Mouse (Mus musculus): Measurements from ENCODE around the gene Dync1li1. TPM values are rescaled to one million over a fixed set of nuclear protein-coding genes. Genes with fewer than 3 reads are reported as not detected.

Dync1li1 gene
- polyA plus RNA-seq, 1 experiment from 2014 or later = 65.6 TPM

GRCm38 (mm10) chr9:114650938-114651634 lies 37.5 kb upstream of the Dync1li1 start:
- WGBS = 67% methylated on average over 21 of the region's 21 CpGs
- no peak for ATAC-seq (ENCODE audit: insufficient number of reproducible peaks, low FRiP score, low TSS enrichment, low read depth)
- no peaks in the 10 kb centered on the region for H3K4me1 ChIP-seq (ENCODE audit: control insufficient read depth, insufficient read depth, low read length)
- H3K27me3 ChIP-seq (ENCODE audit: control insufficient read depth, insufficient read depth, low read length) = no peaks in the 10 kb centered on the region
- H3K4me2 ChIP-seq (ENCODE audit: low read depth, severe bottlenecking) = no peak overlapping the region
- DNase-seq (ENCODE audit: low spot score) = no peak
- H3K9ac ChIP-seq (ENCODE audit: low read length) = no peak overlapping the region
- no peaks in the 10 kb centered on the region for H3K36me3 ChIP-seq (ENCODE audit: control insufficient read depth, insufficient read depth, low read length)
- H3K27ac ChIP-seq (replicated peaks; ENCODE audit: low read depth, low read length) = no peak overlapping the region
- no peaks in the 10 kb centered on the region for H3K9me3 ChIP-seq (ENCODE audit: control insufficient read depth, low read length)
- H3K4me3 ChIP-seq (ENCODE audit: low read depth, low read length) = no peak overlapping the region

- Histone ChIP-seq H3K4me1 (ENCODE audit: control insufficient read depth, insufficient read depth, low read length) (no peaks in the 10 kb centered on the region), H3K9me3 (ENCODE audit: control insufficient read depth, low read length) (no peaks in the 10 kb centered on the region), H3K27me3 (ENCODE audit: control insufficient read depth, insufficient read depth, low read length) (no peaks in the 10 kb centered on the region), H3K27ac (replicated peaks; ENCODE audit: low read depth, low read length) (no peak overlapping the region), H3K4me3 (ENCODE audit: low read depth, low read length) (no peak overlapping the region), H3K4me2 (ENCODE audit: low read depth, severe bottlenecking) (no peak overlapping the region), H3K36me3 (ENCODE audit: control insufficient read depth, insufficient read depth, low read length) (no peaks in the 10 kb centered on the region), H3K9ac (ENCODE audit: low read length) (no peak overlapping the region)
- WGBS = 92% methylated on average over 4 of the region's 4 CpGs
- ATAC-seq (ENCODE audit: insufficient number of reproducible peaks, low FRiP score, low TSS enrichment, low read depth) = no peak
- no peak for DNase-seq (ENCODE audit: low spot score)
These were observed 33.2 kb upstream of the Dync1li1 start for GRCm38 (mm10) chr9:114655356-114655755.

- no peak overlapping the region for H3K9ac ChIP-seq (ENCODE audit: low read length)
- no peaks in the 10 kb centered on the region for H3K27me3 ChIP-seq (ENCODE audit: control insufficient read depth, insufficient read depth, low read length)
- no peak for DNase-seq (ENCODE audit: low spot score)
- no peaks in the 10 kb centered on the region for H3K4me1 ChIP-seq (ENCODE audit: control insufficient read depth, insufficient read depth, low read length)
- H3K27ac ChIP-seq (replicated peaks; ENCODE audit: low read depth, low read length) = no peak overlapping the region
- H3K9me3 ChIP-seq (ENCODE audit: control insufficient read depth, low read length) = no peaks in the 10 kb centered on the region
- H3K4me3 ChIP-seq (ENCODE audit: low read depth, low read length) = no peak overlapping the region
- no peak for ATAC-seq (ENCODE audit: insufficient number of reproducible peaks, low FRiP score, low TSS enrichment, low read depth)
- H3K36me3 ChIP-seq (ENCODE audit: control insufficient read depth, insufficient read depth, low read length) = no peaks in the 10 kb centered on the region
- WGBS = 78% methylated on average over 3 of the region's 3 CpGs
- no peak overlapping the region for H3K4me2 ChIP-seq (ENCODE audit: low read depth, severe bottlenecking)
These were observed 31.9 kb upstream of the Dync1li1 start for GRCm38 (mm10) chr9:114656701-114657100.

GRCm38 (mm10) chr9:114660506-114660905 lies 28.1 kb upstream of the Dync1li1 start:
- H3K4me3 ChIP-seq (ENCODE audit: low read depth, low read length) = no peak overlapping the region
- no peaks in the 10 kb centered on the region for H3K27me3 ChIP-seq (ENCODE audit: control insufficient read depth, insufficient read depth, low read length)
- no peak overlapping the region for H3K4me2 ChIP-seq (ENCODE audit: low read depth, severe bottlenecking)
- no peaks in the 10 kb centered on the region for H3K9me3 ChIP-seq (ENCODE audit: control insufficient read depth, low read length)
- H3K9ac ChIP-seq (ENCODE audit: low read length) = no peak overlapping the region
- DNase-seq (ENCODE audit: low spot score) (no peak), ATAC-seq (ENCODE audit: insufficient number of reproducible peaks, low FRiP score, low TSS enrichment, low read depth) (no peak)
- H3K27ac ChIP-seq (replicated peaks; ENCODE audit: low read depth, low read length) = no peak overlapping the region
- 91% methylated on average over 6 of the region's 6 CpGs for WGBS
- H3K4me1 ChIP-seq (ENCODE audit: control insufficient read depth, insufficient read depth, low read length) = no peaks in the 10 kb centered on the region
- H3K36me3 ChIP-seq (ENCODE audit: control insufficient read depth, insufficient read depth, low read length) = no peaks in the 10 kb centered on the region

GRCm38 (mm10) chr9:114660983-114661382 lies 27.6 kb upstream of the Dync1li1 start:
- Histone ChIP-seq H3K9me3 (ENCODE audit: control insufficient read depth, low read length) (no peaks in the 10 kb centered on the region), H3K27me3 (ENCODE audit: control insufficient read depth, insufficient read depth, low read length) (no peaks in the 10 kb centered on the region), H3K4me2 (ENCODE audit: low read depth, severe bottlenecking) (no peak overlapping the region), H3K27ac (replicated peaks; ENCODE audit: low read depth, low read length) (no peak overlapping the region), H3K36me3 (ENCODE audit: control insufficient read depth, insufficient read depth, low read length) (no peaks in the 10 kb centered on the region), H3K4me1 (ENCODE audit: control insufficient read depth, insufficient read depth, low read length) (no peaks in the 10 kb centered on the region), H3K4me3 (ENCODE audit: low read depth, low read length) (no peak overlapping the region), H3K9ac (ENCODE audit: low read length) (no peak overlapping the region)
- ATAC-seq (ENCODE audit: insufficient number of reproducible peaks, low FRiP score, low TSS enrichment, low read depth) (no peak), DNase-seq (ENCODE audit: low spot score) (no peak)
- WGBS = 81% methylated on average over 6 of the region's 6 CpGs

GRCm38 (mm10) chr9:114661991-114662390 lies 26.6 kb upstream of the Dync1li1 start:
- no peak overlapping the region for H3K4me2 ChIP-seq (ENCODE audit: low read depth, severe bottlenecking)
- ATAC-seq (ENCODE audit: insufficient number of reproducible peaks, low FRiP score, low TSS enrichment, low read depth) (no peak), DNase-seq (ENCODE audit: low spot score) (no peak)
- no peak overlapping the region for H3K9ac ChIP-seq (ENCODE audit: low read length)
- no peaks in the 10 kb centered on the region for H3K27me3 ChIP-seq (ENCODE audit: control insufficient read depth, insufficient read depth, low read length)
- H3K4me3 ChIP-seq (ENCODE audit: low read depth, low read length) = no peak overlapping the region
- WGBS = 51% methylated on average over 7 of the region's 7 CpGs
- H3K36me3 ChIP-seq (ENCODE audit: control insufficient read depth, insufficient read depth, low read length) = no peaks in the 10 kb centered on the region
- H3K9me3 ChIP-seq (ENCODE audit: control insufficient read depth, low read length) = no peaks in the 10 kb centered on the region
- no peaks in the 10 kb centered on the region for H3K4me1 ChIP-seq (ENCODE audit: control insufficient read depth, insufficient read depth, low read length)
- no peak overlapping the region for H3K27ac ChIP-seq (replicated peaks; ENCODE audit: low read depth, low read length)

GRCm38 (mm10) chr9:114663782-114664181 lies 24.8 kb upstream of the Dync1li1 start:
- Histone ChIP-seq H3K9me3 (ENCODE audit: control insufficient read depth, low read length) (no peaks in the 10 kb centered on the region), H3K9ac (ENCODE audit: low read length) (no peak overlapping the region), H3K27me3 (ENCODE audit: control insufficient read depth, insufficient read depth, low read length) (no peaks in the 10 kb centered on the region), H3K36me3 (ENCODE audit: control insufficient read depth, insufficient read depth, low read length) (no peaks in the 10 kb centered on the region), H3K4me3 (ENCODE audit: low read depth, low read length) (no peak overlapping the region), H3K27ac (replicated peaks; ENCODE audit: low read depth, low read length) (no peak overlapping the region), H3K4me2 (ENCODE audit: low read depth, severe bottlenecking) (no peak overlapping the region), H3K4me1 (ENCODE audit: control insufficient read depth, insufficient read depth, low read length) (no peaks in the 10 kb centered on the region)
- ATAC-seq (ENCODE audit: insufficient number of reproducible peaks, low FRiP score, low TSS enrichment, low read depth) = no peak
- DNase-seq (ENCODE audit: low spot score) = no peak
- WGBS = 86% methylated on average over 11 of the region's 11 CpGs

GRCm38 (mm10) chr9:114666858-114667257 lies 21.7 kb upstream of the Dync1li1 start:
- no peak overlapping the region for H3K4me2 ChIP-seq (ENCODE audit: low read depth, severe bottlenecking)
- 84% methylated on average over 10 of the region's 10 CpGs for WGBS
- no peak overlapping the region for H3K4me3 ChIP-seq (ENCODE audit: low read depth, low read length)
- no peaks in the 10 kb centered on the region for H3K36me3 ChIP-seq (ENCODE audit: control insufficient read depth, insufficient read depth, low read length)
- no peaks in the 10 kb centered on the region for H3K27me3 ChIP-seq (ENCODE audit: control insufficient read depth, insufficient read depth, low read length)
- ATAC-seq (ENCODE audit: insufficient number of reproducible peaks, low FRiP score, low TSS enrichment, low read depth) (no peak), DNase-seq (ENCODE audit: low spot score) (no peak)
- H3K9ac ChIP-seq (ENCODE audit: low read length) = no peak overlapping the region
- no peaks in the 10 kb centered on the region for H3K9me3 ChIP-seq (ENCODE audit: control insufficient read depth, low read length)
- H3K4me1 ChIP-seq (ENCODE audit: control insufficient read depth, insufficient read depth, low read length) = no peaks in the 10 kb centered on the region
- H3K27ac ChIP-seq (replicated peaks; ENCODE audit: low read depth, low read length) = no peak overlapping the region

- Histone ChIP-seq H3K4me2 (ENCODE audit: low read depth, severe bottlenecking) (no peak overlapping the region), H3K27ac (replicated peaks; ENCODE audit: low read depth, low read length) (no peak overlapping the region), H3K9ac (ENCODE audit: low read length) (no peak overlapping the region), H3K9me3 (ENCODE audit: control insufficient read depth, low read length) (no peaks in the 10 kb centered on the region), H3K27me3 (ENCODE audit: control insufficient read depth, insufficient read depth, low read length) (no peaks in the 10 kb centered on the region), H3K36me3 (ENCODE audit: control insufficient read depth, insufficient read depth, low read length) (no peaks in the 10 kb centered on the region), H3K4me1 (ENCODE audit: control insufficient read depth, insufficient read depth, low read length) (0 out of 2 replicates have a peak, but pooled peaks cover under 1% of the 10 kb centered on the region), H3K4me3 (ENCODE audit: low read depth, low read length) (no peak overlapping the region)
- DNase-seq (ENCODE audit: low spot score) = no peak
- ATAC-seq (ENCODE audit: insufficient number of reproducible peaks, low FRiP score, low TSS enrichment, low read depth) = no peak
- WGBS = 87% methylated on average over 4 of the region's 4 CpGs
These were observed 20.5 kb upstream of the Dync1li1 start for GRCm38 (mm10) chr9:114668047-114668446.
